Comparison of ENCODE assay signal across 29 mouse cellular contexts in genomic region chr10:86043651-86044050, GRCm38 (mm10). TPM values are rescaled to one million over a fixed set of nuclear protein-coding genes. Genes with fewer than 3 reads are reported as not detected.
DNase-seq lines count a peak whose midpoint lies in the region; ATAC-seq and TF ChIP-seq lines count a peak whose summit lies in the region.
"Had no signal": no experiment of that assay in that cellular context is flagged by ENCODE, and none has a peak within 500 bp of the region (broad histone marks: within the 10 kb centered on the region; RNA-seq: fewer than 3 reads in every experiment).

No protein-coding gene starts in this region.

- H3K9me3 ChIP-seq in hindbrain, postnatal 0 days (ENCODE audit: low read length), result no peaks in the 10 kb centered on the region
- H3K9me3 ChIP-seq in hindbrain, embryonic 10.5 days, result no peaks in the 10 kb centered on the region
- H3K9me3 ChIP-seq: embryonic facial prominence, embryonic 12.5 days; embryonic facial prominence, embryonic 15.5 days; G1E; heart, embryonic 10.5 days; heart, embryonic 13.5 days; hindbrain, embryonic 13.5 days had no signal

- peak; percentile 55 to 70 for DNase-seq in cerebellum, postnatal 14 days
- no peak for DNase-seq in cerebellum, adult 11 months
- DNase-seq in hindbrain, postnatal 0 days (ENCODE audit: low spot score), result peak; percentile 30
- DNase-seq in hindbrain, embryonic 10.5 days (ENCODE audit: low spot score), result no peak
- peak; percentile 48 for DNase-seq in layer of hippocampus, adult 9-11 months
- no peak for DNase-seq in layer of hippocampus, postnatal 36 days
- no peak for DNase-seq in gastrocnemius, adult 18-20 months (ENCODE audit: low spot score)
- DNase-seq: adrenal gland, postnatal 10 days; adrenal gland, postnatal 36 days; B cell, adult 2 months; cerebellum, adult 11-12 months; cerebellum, adult 8-10 months; forebrain, postnatal 0 days; gastrocnemius, postnatal 25 days; heart, adult 2 months had no signal

- H3K4me2 ChIP-seq in hindbrain, postnatal 0 days (ENCODE audit: low read depth, low read length), result no peak overlapping the region
- H3K4me2 ChIP-seq: embryonic facial prominence, embryonic 12.5 days; embryonic facial prominence, embryonic 15.5 days; heart, embryonic 13.5 days; hindbrain, embryonic 13.5 days had no signal

- 63% methylated on average over 4 of the region's 4 CpGs for WGBS in hindbrain, postnatal 0 days
- WGBS in hindbrain, embryonic 10.5 days, result 90% methylated on average over 4 of the region's 4 CpGs

- H3K9ac ChIP-seq in hindbrain, postnatal 0 days (replicated peaks; ENCODE audit: low read length), result no peak overlapping the region
- H3K9ac ChIP-seq: embryonic facial prominence, embryonic 12.5 days; embryonic facial prominence, embryonic 15.5 days; forebrain, postnatal 0 days; heart, embryonic 13.5 days; hindbrain, embryonic 13.5 days had no signal

- no peak overlapping the region for H3K27ac ChIP-seq in hindbrain, postnatal 0 days
- H3K27ac ChIP-seq in hindbrain, embryonic 10.5 days, result no peak overlapping the region
- H3K27ac ChIP-seq: embryonic facial prominence, embryonic 12.5 days; embryonic facial prominence, embryonic 15.5 days; heart, adult 2 months; heart, embryonic 10.5 days; heart, embryonic 13.5 days; hindbrain, embryonic 13.5 days had no signal

- no peaks in the 10 kb centered on the region for H3K4me1 ChIP-seq in hindbrain, postnatal 0 days (ENCODE audit: insufficient read depth, low read length)
- H3K4me1 ChIP-seq in hindbrain, embryonic 10.5 days (replicated peaks), result peaks cover 5% of the 10 kb centered on the region; the same call in 1 of the 2 replicates
- H3K4me1 ChIP-seq: embryonic facial prominence, embryonic 12.5 days; embryonic facial prominence, embryonic 15.5 days; heart, embryonic 10.5 days; heart, embryonic 13.5 days; hindbrain, embryonic 13.5 days had no signal

- no peak for TF ChIP-seq CTCF in hindbrain, postnatal 0 days (IDR thresholded peaks at IDR 0.05; ENCODE audit: low read depth)

- peaks cover 5% of the 10 kb centered on the region; the same call in 1 of the 2 replicates for H3K36me3 ChIP-seq in hindbrain, postnatal 0 days (ENCODE audit: insufficient read depth, low read length)
- peaks cover 26% of the 10 kb centered on the region for H3K36me3 ChIP-seq in hindbrain, embryonic 10.5 days

- H3K4me3 ChIP-seq in hindbrain, postnatal 0 days (ENCODE audit: low read length), result no peak overlapping the region
- no peak overlapping the region for H3K4me3 ChIP-seq in hindbrain, embryonic 10.5 days
- H3K4me3 ChIP-seq: embryonic facial prominence, embryonic 12.5 days; embryonic facial prominence, embryonic 15.5 days; heart, adult 2 months; heart, embryonic 10.5 days; heart, embryonic 13.5 days; hindbrain, embryonic 13.5 days had no signal

- H3K27me3 ChIP-seq in hindbrain, postnatal 0 days (ENCODE audit: insufficient read depth, low read length), result no peaks in the 10 kb centered on the region
- H3K27me3 ChIP-seq in hindbrain, embryonic 10.5 days (ENCODE audit: insufficient read depth, poor library complexity, severe bottlenecking), result no peaks in the 10 kb centered on the region
- H3K27me3 ChIP-seq: CH12.LX; embryonic facial prominence, embryonic 12.5 days; embryonic facial prominence, embryonic 15.5 days; heart, embryonic 13.5 days; hindbrain, embryonic 13.5 days; Patski had no signal

- ATAC-seq in hindbrain, postnatal 0 days, result no peak
- ATAC-seq: forebrain, embryonic 14.5 days; forebrain, postnatal 0 days; hindbrain, embryonic 16.5 days; inflammation-experienced regulatory T-cells, adult 6 months; Patski had no signal

RNA-seq across cellular contexts. Expression of gene Fbxo7, which starts 21.9 kb away (rescaled TPM):
- 14.6 and 17.7 TPM in 2 replicates for total RNA-seq in hindbrain, postnatal 0 days (2014; rRNA removed)
- 30.9 and 35.6 TPM in 2 replicates for polyA plus RNA-seq in hindbrain, postnatal 0 days (2015; fragmentation: Nextera tagmentation; extraction: Ambion mirVana)
- polyA plus RNA-seq in hindbrain, embryonic 10.5 days (2016; fragmentation: Nextera tagmentation; extraction: Ambion mirVana), result 16.5 and 19.8 TPM in 2 replicates
- total RNA-seq in layer of hippocampus, postnatal 36 days (2021), result 10 to 100 TPM; 22.2 to 24.8 TPM
- total RNA-seq in gastrocnemius, adult 18-20 months (2021), result 10 to 100 TPM; 11.3 to 12.7 TPM

RNA-seq across cellular contexts. Expression of gene Bpifc, which starts 32.0 kb away (rescaled TPM):
- 0.11 TPM in 1 of 2 replicates, not detected in the other for total RNA-seq in hindbrain, postnatal 0 days (2014; rRNA removed)
- polyA plus RNA-seq in hindbrain, postnatal 0 days (2015; fragmentation: Nextera tagmentation; extraction: Ambion mirVana), result 0.11 and 0.20 TPM in 2 replicates
- 0.05 TPM in 1 of 2 replicates, not detected in the other for polyA plus RNA-seq in hindbrain, embryonic 10.5 days (2016; fragmentation: Nextera tagmentation; extraction: Ambion mirVana)
- under 1 TPM in 1 of 2 experiments, not detected in 1; 0.12 TPM for total RNA-seq in layer of hippocampus, postnatal 36 days (2021)
- not detected for total RNA-seq in gastrocnemius, adult 18-20 months (2021)
- total RNA-seq: CH12.LX; G1E; gastrocnemius, adult 8-10 months; gastrocnemius, postnatal 25 days; heart, adult 2 months; heart, postnatal 25 days had no signal
- polyA plus RNA-seq: embryonic facial prominence, embryonic 12.5 days; forebrain, embryonic 11.5 days; forebrain, embryonic 14.5 days; G1E; heart, adult 2 months; heart, embryonic 13.5 days; hindbrain, embryonic 13.5 days; inflammation-experienced regulatory T-cells, adult 6 months had no signal

Comparison
In these comparisons a context has a peak if more than half of its experiments do, and no peak if none do; other contexts are left out.
1. DNase-seq: peak in cerebellum, postnatal 14 days (2 of 2), hindbrain, postnatal 0 days (single experiment) and layer of hippocampus, adult 9-11 months (single experiment); none in cerebellum, adult 11 months (single experiment), hindbrain, embryonic 10.5 days (single experiment), layer of hippocampus, postnatal 36 days (0 of 2) and gastrocnemius, adult 18-20 months (single experiment).